Mouse (Mus musculus) C2C12 (cell line): ENCODE data around the gene Nudt19.

Experiments used
- CEBPB ChIP-seq: IDR thresholded peaks from one replicate; pipeline ENCODE4 v1.6.1; 2011; ENCODE audit warnings: low read depth, mild to moderate bottlenecking, control low read depth, moderate library complexity
- CTCF ChIP-seq: IDR thresholded peaks from one replicate; pipeline ENCODE4 v1.5.1; 2011; ENCODE audit not compliant: control insufficient read depth, insufficient read depth, insufficient read length
- FOSL1 ChIP-seq: IDR thresholded peaks from one replicate; pipeline ENCODE4 v1.8.0; 2011; ENCODE audit warnings: mild to moderate bottlenecking, low read length; ENCODE audit not compliant: poor library complexity, insufficient read depth, severe bottlenecking
- MAX ChIP-seq: IDR thresholded peaks from one replicate; pipeline ENCODE4 v1.6.1; 2011; ENCODE audit warnings: mild to moderate bottlenecking, control low read depth
- MYOD1 ChIP-seq: IDR thresholded peaks from one replicate; pipeline ENCODE4 v1.6.1; 2011; ENCODE audit warnings: low read depth; ENCODE audit not compliant: control insufficient read depth, insufficient read length
- MYOG ChIP-seq: IDR thresholded peaks from one replicate; pipeline ENCODE4 v1.6.1; 2011; ENCODE audit not compliant: control insufficient read depth, insufficient read length; ENCODE audit errors: extremely low read depth
- USF1 ChIP-seq: IDR thresholded peaks from one replicate; pipeline ENCODE4 v1.6.1; 2011; ENCODE audit warnings: low read depth, mild to moderate bottlenecking, control low read depth, moderate library complexity

GRCm38 (mm10) chr7:35587728-35588127 is 31.6 kb upstream of the Nudt19 start:
- no peak for TF ChIP-seq CTCF
- TF ChIP-seq MAX: no peak
- TF ChIP-seq USF1: no peak
- TF ChIP-seq CEBPB: no peak
- TF ChIP-seq MYOG: no peak
- no peak for TF ChIP-seq MYOD1
- no peak for TF ChIP-seq FOSL1
